Mouse (Mus musculus): Measurements from ENCODE around the gene Fndc3b. TPM values are rescaled to one million over a fixed set of nuclear protein-coding genes. Genes with fewer than 3 reads are reported as not detected.

Gene Fndc3b
- polyA plus RNA-seq (2014; fragmentation: Illumina TruSeq; extraction: RNeasy Lipid Tissue Mini Kit (QIAGEN cat#74804); ENCODE audit: low read depth, low replicate concordance), result 23.3 TPM

GRCm38 (mm10) chr3:27710648-27711428 lies at the start of gene Fndc3b:
TSS of gene Fndc3b (minus strand) at chr3:27711307.

GRCm38 (mm10) chr3:27371276-27371621 lies 339.9 kb downstream of the Fndc3b start, which contains the start of gene Ghsr:
TSS of gene Ghsr (plus strand) at chr3:27371351.

Other genes with a start within 250 kb of the Fndc3b start
- not detected for gene Tmem212, start 185.1 kb upstream of the Fndc3b start, polyA plus RNA-seq (2014; fragmentation: Illumina TruSeq; extraction: RNeasy Lipid Tissue Mini Kit (QIAGEN cat#74804); ENCODE audit: low read depth, low replicate concordance)
- gene Pld1, start 227.4 kb upstream of the Fndc3b start, polyA plus RNA-seq (2014; fragmentation: Illumina TruSeq; extraction: RNeasy Lipid Tissue Mini Kit (QIAGEN cat#74804); ENCODE audit: low read depth, low replicate concordance), result 7.4 TPM

Data from heart, adult 10 weeks (tissue).